Mouse (Mus musculus) hindbrain, postnatal 0 days (tissue): ENCODE measurements around the gene Slc9b2. TPM values are rescaled to one million over a fixed set of nuclear protein-coding genes. Genes with fewer than 3 reads are reported as not detected.
A peak's percentile ranks its signal among the peaks of the same experiment; 100 is the strongest.

ENCODE experiments used
- ATAC-seq: fragments of 200-750 bp; cut with Nextera tagmentation; 2 replicates; pipeline ENCODE4 v1.8.0; 2017; ENCODE audit warnings: mild to moderate bottlenecking, moderate TSS enrichment, moderate library complexity
- DNase-seq: peaks from one replicate; pipeline ENCODE4 v3.0.0-alpha.2; 2015; ENCODE audit warnings: low spot score
- H3K27ac ChIP-seq: fragments of 300-500 bp; sonication (generic); 2 replicates; pipeline ENCODE4 v1.5.1; 2014; ENCODE audit warnings: mild to moderate bottlenecking
- H3K27me3 ChIP-seq: fragments of 300-500 bp; sonication (generic); 2 replicates; pipeline ENCODE4 v1.6.1; 2014; ENCODE audit warnings: low read length, mixed read lengths; ENCODE audit not compliant: insufficient read depth
- H3K36me3 ChIP-seq: fragments of 300-500 bp; sonication (generic); 2 replicates; pipeline ENCODE4 v1.6.1; 2014; ENCODE audit warnings: low read length, mixed read lengths; ENCODE audit not compliant: insufficient read depth
- H3K4me1 ChIP-seq: fragments of 300-500 bp; sonication (generic); 2 replicates; pipeline ENCODE4 v1.6.1; 2014; ENCODE audit warnings: antibody characterized with exemption, low read length, mixed read lengths; ENCODE audit not compliant: insufficient read depth
- H3K4me2 ChIP-seq: fragments of 300-500 bp; sonication (generic); 2 replicates; pipeline ENCODE4 v1.6.1; 2014; ENCODE audit warnings: low read depth, mild to moderate bottlenecking, low read length, moderate library complexity, mixed read lengths
- H3K4me3 ChIP-seq: fragments of 300-500 bp; sonication (generic); 2 replicates; pipeline ENCODE4 v1.5.1; 2014; ENCODE audit warnings: low read length
- H3K9ac ChIP-seq: fragments of 300-500 bp; sonication (generic); replicated peaks from 2 replicates; pipeline ENCODE4 v1.6.1; 2014; ENCODE audit warnings: mild to moderate bottlenecking, low read length, moderate library complexity, mixed read lengths
- H3K9me3 ChIP-seq: fragments of 300-500 bp; sonication (generic); 2 replicates; pipeline ENCODE4 v1.6.1; 2016; ENCODE audit warnings: low read length, mixed read lengths
- CTCF ChIP-seq: IDR thresholded peaks from 2 replicates; pipeline ENCODE4 v1.5.1; 2016; ENCODE audit warnings: antibody characterized with exemption, control low read depth, low read depth
- WGBS: fragments of 180-500 bp; shearing (Covaris S2); extraction: QIAGEN DNeasy Blood & Tissue Kit; methylation state at CpG from one replicate; pipeline ENCODE4 v1.1.7; 2014; 5-methylcytosine and 5-hydroxymethylcytosine counted together
- polyA plus RNA-seq: library from polyadenylated mRNA; unstranded; fragments of >200 nt; fragmentation: Nextera tagmentation; extraction: Ambion mirVana; gene quantifications from 2 replicates; pipeline ENCODE4 v1.2.1, GENCODE M21; 2015
- total RNA-seq: library from RNA; depleted of rRNA; stranded (reverse); fragments of >200 nt; gene quantifications from 2 replicates; pipeline ENCODE4 v1.2.3, GENCODE M21; 2014; rRNA removed

The Slc9b2 gene
- total RNA-seq (0.50 and 3.0 TPM in 2 replicates), polyA plus RNA-seq (1.9 and 2.3 TPM in 2 replicates)

DNA sequence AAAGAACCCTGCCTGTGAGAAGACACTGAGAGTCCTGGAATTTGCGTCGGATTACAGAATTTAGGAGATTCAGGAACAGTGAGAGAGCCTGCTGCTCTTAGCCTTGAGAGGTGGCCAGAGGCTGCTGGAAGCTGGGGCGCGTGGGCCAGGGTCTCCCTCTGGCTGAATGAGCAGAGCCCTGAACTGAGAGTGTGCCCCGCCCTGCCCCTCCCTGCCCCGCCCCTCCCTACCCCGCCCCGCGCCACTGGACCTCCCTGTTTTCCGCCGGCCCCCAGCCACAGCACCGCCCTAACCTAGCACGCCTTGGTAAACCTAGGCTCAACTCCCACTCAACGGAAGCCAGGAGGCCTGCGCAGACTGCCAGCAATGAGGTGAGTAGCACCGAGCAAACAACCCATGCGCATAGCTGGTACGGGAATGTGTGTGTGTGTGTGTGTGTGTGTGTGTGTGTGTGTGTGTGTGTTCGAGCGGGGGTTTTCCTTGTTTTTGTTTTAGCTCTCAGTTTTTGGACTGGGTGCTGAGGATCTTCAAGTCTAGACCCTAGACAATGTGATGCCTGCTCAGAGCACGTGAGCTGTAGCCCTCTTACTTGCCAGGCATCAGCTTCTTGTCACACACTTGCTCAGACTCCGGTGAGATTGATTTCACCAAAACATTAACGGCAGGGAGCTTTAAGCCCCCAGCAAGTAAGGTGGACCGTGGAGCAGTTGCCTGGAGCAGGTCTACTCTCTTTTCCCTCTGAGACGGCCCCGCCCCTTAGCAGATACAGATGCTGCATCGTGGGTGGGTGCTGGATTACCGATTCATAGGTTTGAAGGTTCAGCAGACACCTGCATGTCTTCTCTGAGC, at the start of gene Slc9b2:
Slc9b2 (plus strand) TSS at position 290 of the 849 bp plus-strand sequence.
- Histone ChIP-seq H3K36me3 (no peaks in the 10 kb centered on the region), H3K4me2 (peak within 1 kb of the TSS; percentile 62), H3K4me3 (peak within 1 kb of the TSS; percentile 29), H3K9me3 (no peaks in the 10 kb centered on the region), H3K4me1 (0 out of 2 replicates have a peak, but pooled peaks cover 5% of the 10 kb centered on the region), H3K9ac (no peak within 1 kb of the TSS; the same call in 1 of the 2 replicates), H3K27me3 (no peaks in the 10 kb centered on the region), H3K27ac (no peak within 1 kb of the TSS)
- peak; percentile 37 for DNase-seq
- no peak for TF ChIP-seq CTCF
- peak; percentile 88 for ATAC-seq
- 11% methylated on average over 28 of the region's 28 CpGs for WGBS

GRCm38 (mm10) chr3:135258919-135259318, 48.6 kb upstream of the Slc9b2 start:
- ATAC-seq (no peak), DNase-seq (no peak)
- H3K27ac ChIP-seq = no peak overlapping the region
- H3K36me3 ChIP-seq = peaks cover 17% of the 10 kb centered on the region; the same call in 1 of the 2 replicates
- no peak overlapping the region for H3K9ac ChIP-seq
- H3K4me3 ChIP-seq = no peak overlapping the region
- no peaks in the 10 kb centered on the region for H3K9me3 ChIP-seq
- no peaks in the 10 kb centered on the region for H3K27me3 ChIP-seq
- 78% methylated on average over 10 of the region's 10 CpGs for WGBS
- H3K4me1 ChIP-seq = no peaks in the 10 kb centered on the region
- H3K4me2 ChIP-seq = no peak overlapping the region
- no peak for TF ChIP-seq CTCF

DNA sequence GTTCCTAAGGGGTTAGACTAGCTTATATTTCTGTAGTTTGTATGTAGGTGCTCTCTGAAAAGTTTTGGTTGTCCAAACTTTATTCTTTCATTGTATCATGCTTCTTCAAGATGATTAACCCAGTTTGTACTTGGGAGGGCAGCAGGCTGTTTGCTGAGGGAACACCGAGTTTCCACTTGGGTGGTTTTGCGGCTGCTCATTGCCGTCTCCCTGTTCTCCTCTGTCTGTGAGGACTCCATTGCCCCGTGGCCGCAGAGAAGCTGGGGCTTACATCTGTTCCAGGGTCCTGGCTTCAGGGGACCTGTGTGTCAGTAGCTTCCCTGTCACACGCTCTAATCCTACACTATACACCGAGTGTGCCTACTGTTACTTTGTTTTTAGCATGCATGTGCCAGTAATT, 47.3 kb upstream of the Slc9b2 start:
- Histone ChIP-seq H3K27me3 (no peaks in the 10 kb centered on the region), H3K4me2 (no peak overlapping the region), H3K9me3 (no peaks in the 10 kb centered on the region), H3K4me1 (no peaks in the 10 kb centered on the region), H3K27ac (no peak overlapping the region), H3K4me3 (no peak overlapping the region), H3K36me3 (peaks cover 17% of the 10 kb centered on the region; the same call in 1 of the 2 replicates), H3K9ac (no peak overlapping the region)
- TF ChIP-seq CTCF = no peak
- DNase-seq (no peak), ATAC-seq (no peak)
- 92% methylated on average over 7 of the region's 7 CpGs for WGBS

GRCm38 (mm10) chr3:135268616-135269015, 38.9 kb upstream of the Slc9b2 start:
- ATAC-seq (no peak), DNase-seq (no peak)
- no peaks in the 10 kb centered on the region for H3K4me1 ChIP-seq
- no peak overlapping the region for H3K27ac ChIP-seq
- no peak overlapping the region for H3K9ac ChIP-seq
- no peaks in the 10 kb centered on the region for H3K36me3 ChIP-seq
- WGBS = 82% methylated on average over 5 of the region's 5 CpGs
- H3K9me3 ChIP-seq = no peaks in the 10 kb centered on the region
- TF ChIP-seq CTCF = no peak
- H3K4me2 ChIP-seq = no peak overlapping the region
- H3K4me3 ChIP-seq = no peak overlapping the region
- H3K27me3 ChIP-seq = no peaks in the 10 kb centered on the region

GRCm38 (mm10) chr3:135269391-135269990, 38.0 kb upstream of the Slc9b2 start:
- Histone ChIP-seq H3K36me3 (no peaks in the 10 kb centered on the region), H3K9me3 (no peaks in the 10 kb centered on the region), H3K27me3 (no peaks in the 10 kb centered on the region), H3K4me3 (no peak overlapping the region), H3K9ac (no peak overlapping the region), H3K4me1 (no peaks in the 10 kb centered on the region), H3K4me2 (no peak overlapping the region), H3K27ac (no peak overlapping the region)
- ATAC-seq (no peak), DNase-seq (no peak)
- 91% methylated on average over 10 of the region's 10 CpGs for WGBS
- TF ChIP-seq CTCF = no peak

DNA sequence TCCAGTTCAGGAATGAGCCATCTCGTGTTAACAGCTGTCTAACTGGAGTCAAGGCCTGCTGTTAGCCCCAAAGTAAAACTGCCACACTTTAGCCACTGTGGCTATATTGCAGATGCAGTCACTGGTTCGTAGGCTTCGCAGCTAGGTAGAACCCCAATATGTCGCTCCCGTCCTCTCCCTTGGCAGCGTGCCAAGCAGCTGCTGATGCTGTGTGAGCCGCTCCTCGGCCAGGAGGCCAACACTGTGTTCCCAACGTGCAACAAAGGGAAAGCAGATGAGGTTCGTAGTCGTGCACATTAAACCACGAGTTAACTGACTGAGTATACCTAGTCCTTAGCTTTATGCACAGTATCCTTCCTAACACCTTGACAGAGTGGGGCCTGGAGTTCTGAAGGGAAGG, 34.9 kb upstream of the Slc9b2 start:
- no peaks in the 10 kb centered on the region for H3K4me1 ChIP-seq
- no peaks in the 10 kb centered on the region for H3K27me3 ChIP-seq
- no peak overlapping the region for H3K4me2 ChIP-seq
- H3K4me3 ChIP-seq = no peak overlapping the region
- 64% methylated on average over 12 of the region's 12 CpGs for WGBS
- no peak overlapping the region for H3K27ac ChIP-seq
- no peak for TF ChIP-seq CTCF
- no peaks in the 10 kb centered on the region for H3K9me3 ChIP-seq
- DNase-seq (peak; percentile 16), ATAC-seq (no peak; the same call in 1 of the 2 replicates)
- H3K9ac ChIP-seq = no peak overlapping the region
- no peaks in the 10 kb centered on the region for H3K36me3 ChIP-seq

DNA sequence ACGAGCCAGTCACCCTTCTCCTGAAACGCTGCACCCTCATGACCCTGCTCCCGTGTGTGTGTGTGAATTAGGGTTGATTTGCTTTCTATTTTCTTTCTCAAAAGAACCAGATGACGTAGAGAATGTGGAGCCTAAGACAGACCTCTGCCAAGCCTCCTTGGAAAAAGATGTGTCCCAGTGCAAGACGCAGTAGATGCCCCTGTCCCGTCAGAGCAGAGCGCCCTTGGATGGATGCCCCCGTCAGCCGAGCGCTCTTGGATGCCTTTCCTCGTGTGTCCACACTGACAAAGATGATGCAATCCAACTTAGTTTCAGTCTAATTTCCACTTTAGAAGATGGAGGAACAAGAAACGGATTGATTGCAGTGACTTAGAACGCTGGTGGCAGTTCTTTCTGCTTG, 34.5 kb upstream of the Slc9b2 start:
- WGBS = 88% methylated on average over 13 of the region's 13 CpGs
- no peak overlapping the region for H3K4me2 ChIP-seq

More for the DNA sequence above, 34.5 kb upstream of the Slc9b2 start:
- DNase-seq (no peak), ATAC-seq (no peak)
- H3K4me1 ChIP-seq = no peaks in the 10 kb centered on the region
- no peak overlapping the region for H3K4me3 ChIP-seq
- H3K9me3 ChIP-seq = no peaks in the 10 kb centered on the region
- no peak for TF ChIP-seq CTCF
- no peaks in the 10 kb centered on the region for H3K36me3 ChIP-seq
- no peak overlapping the region for H3K27ac ChIP-seq
- no peak overlapping the region for H3K9ac ChIP-seq
- H3K27me3 ChIP-seq = no peaks in the 10 kb centered on the region
